Mouse (Mus musculus) gastrocnemius, adult 8-10 months (tissue): ENCODE measurements around the gene Kcnh2. TPM values are rescaled to one million over a fixed set of nuclear protein-coding genes. Genes with fewer than 3 reads are reported as not detected.

Source experiments
- DNase-seq, 2 experiments: peaks; one replicate each; pipeline ENCODE4 v3.0.0; 2022; ENCODE audit warnings: low spot score in 2 of 2
- total RNA-seq, 4 experiments: library from RNA; stranded (reverse); gene quantifications; 2 replicates each; pipeline ENCODE4 v1.2.4; 2022

The Kcnh2 gene
- total RNA-seq, 4 experiments from 2014 or later: 0.54 to 1.8 (median 1.2) TPM

- DNase-seq: no peak
Measured at GRCm38 (mm10) chr5:24320467-24320813, 31.0 kb downstream of the Kcnh2 start.

- DNase-seq: no peak
Measured at GRCm38 (mm10) chr5:24319776-24320466, 31.5 kb downstream of the Kcnh2 start.

GRCm38 (mm10) chr5:24309223-24309622 is 42.2 kb downstream of the Kcnh2 start:
- no peak for DNase-seq

- DNase-seq: no peak
Measured at GRCm38 (mm10) chr5:24308621-24309020, 42.8 kb downstream of the Kcnh2 start.

- no peak for DNase-seq
Measured at GRCm38 (mm10) chr5:24307118-24307777, 44.2 kb downstream of the Kcnh2 start.

- DNase-seq: no peak
Measured at GRCm38 (mm10) chr5:24303199-24303598, 48.2 kb downstream of the Kcnh2 start.

- no peak for DNase-seq
Measured at GRCm38 (mm10) chr5:24299845-24300589, 51.4 kb downstream of the Kcnh2 start.

GRCm38 (mm10) chr5:24291954-24292353 is 59.5 kb downstream of the Kcnh2 start:
- no peak for DNase-seq

- DNase-seq: no peak
Measured at GRCm38 (mm10) chr5:24286221-24286970, 65.0 kb downstream of the Kcnh2 start.

- no peak for DNase-seq
Measured at GRCm38 (mm10) chr5:24284145-24284544, 67.3 kb downstream of the Kcnh2 start.

- DNase-seq: no peak
Measured at GRCm38 (mm10) chr5:24283181-24283580, 68.2 kb downstream of the Kcnh2 start.

GRCm38 (mm10) chr5:24280523-24280922 is 70.9 kb downstream of the Kcnh2 start:
- DNase-seq: no peak

GRCm38 (mm10) chr5:24279527-24279926 is 71.9 kb downstream of the Kcnh2 start:
- no peak for DNase-seq

- DNase-seq: no peak
Measured at GRCm38 (mm10) chr5:24278206-24278605, 73.2 kb downstream of the Kcnh2 start.

- no peak for DNase-seq
Measured at GRCm38 (mm10) chr5:24273683-24274621, 77.5 kb downstream of the Kcnh2 start.

GRCm38 (mm10) chr5:24270941-24271340 is 80.5 kb downstream of the Kcnh2 start:
- no peak for DNase-seq
